Mouse (Mus musculus) heart, postnatal 0 days (tissue): ENCODE results near the gene Dclk1.

ENCODE experiments used
- CTCF ChIP-seq: IDR thresholded peaks from 2 replicates; pipeline ENCODE4 v1.5.1; 2016; ENCODE audit warnings: antibody characterized with exemption, control low read depth, low read depth
- EP300 ChIP-seq: IDR thresholded peaks from 2 replicates; pipeline ENCODE4 v1.6.1; 2016; ENCODE audit warnings: antibody characterized with exemption, low read depth

GRCm38 (mm10) chr3:55539811-55540293 lies 297.7 kb downstream of the Dclk1 start:
- TF ChIP-seq CTCF (no peak), EP300 (no peak)
